Mouse (Mus musculus) mouse trophoblast stem cell (cell line): ENCODE results near the gene Edem1.

Experiments
- in situ Hi-C, 2 experiments: fragments of 300-500 bp; cut with MseI, MboI; formaldehyde crosslinking; loops; 2 replicates in 1 of 2; 3 replicates in 1 of 2; pipeline ENCODE4 v1.15.1; 2025

Gene Edem1

DNA sequence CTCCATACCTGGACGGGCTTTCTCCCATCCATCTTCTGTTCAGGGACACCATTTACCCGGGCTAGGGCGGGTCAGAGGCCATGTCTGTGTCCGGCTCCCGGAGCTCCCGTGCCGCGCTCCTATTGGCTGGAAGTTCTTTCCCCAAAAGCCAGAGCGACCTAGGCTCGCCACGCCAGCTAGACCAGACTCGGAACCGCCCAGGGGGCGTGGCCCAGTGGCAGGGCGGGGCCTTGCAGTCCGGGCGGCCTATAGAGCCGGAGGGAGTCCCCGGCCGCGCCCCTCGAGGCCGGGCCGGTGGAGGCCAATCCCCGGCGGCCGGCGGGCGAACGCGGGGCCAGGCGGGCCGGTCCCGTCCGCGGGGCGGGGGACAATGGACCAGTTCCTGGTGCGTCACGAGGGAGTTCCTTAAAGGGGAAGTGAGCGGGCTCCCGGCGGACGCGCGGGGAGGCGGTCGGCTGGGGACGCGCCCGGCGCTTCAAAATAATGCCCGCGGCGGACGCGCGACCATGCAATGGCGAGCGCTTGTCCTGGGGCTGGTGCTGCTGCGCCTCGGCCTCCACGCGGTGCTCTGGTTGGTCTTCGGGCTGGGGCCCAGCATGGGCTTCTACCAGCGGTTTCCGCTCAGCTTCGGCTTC is at the start of gene Edem1:
Gene Edem1, plus strand, starts transcription at position 408 of the 635 bp plus-strand sequence.
- in situ Hi-C loops: no loop called here

DNA sequence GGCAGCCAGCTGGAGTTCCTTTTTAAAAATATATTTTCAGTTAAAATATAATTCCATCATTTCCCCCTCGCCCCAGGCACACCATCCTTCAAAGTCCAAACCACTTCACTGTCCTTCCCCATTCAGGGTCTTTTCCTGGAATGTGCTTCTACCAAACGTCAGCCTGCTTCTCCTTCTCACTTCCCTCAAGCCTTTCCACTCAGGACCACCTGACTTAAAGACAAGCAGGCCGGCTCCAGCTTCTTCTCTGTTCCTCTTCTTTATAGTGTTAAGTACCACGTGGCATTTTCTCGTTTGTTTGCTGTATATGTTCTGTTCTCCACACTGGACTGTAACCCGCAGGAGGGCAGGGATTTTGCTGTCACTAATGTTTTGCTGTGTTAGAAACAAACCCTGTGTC is 46.6 kb upstream of the Edem1 start:
- in situ Hi-C loops: no loop called here

DNA sequence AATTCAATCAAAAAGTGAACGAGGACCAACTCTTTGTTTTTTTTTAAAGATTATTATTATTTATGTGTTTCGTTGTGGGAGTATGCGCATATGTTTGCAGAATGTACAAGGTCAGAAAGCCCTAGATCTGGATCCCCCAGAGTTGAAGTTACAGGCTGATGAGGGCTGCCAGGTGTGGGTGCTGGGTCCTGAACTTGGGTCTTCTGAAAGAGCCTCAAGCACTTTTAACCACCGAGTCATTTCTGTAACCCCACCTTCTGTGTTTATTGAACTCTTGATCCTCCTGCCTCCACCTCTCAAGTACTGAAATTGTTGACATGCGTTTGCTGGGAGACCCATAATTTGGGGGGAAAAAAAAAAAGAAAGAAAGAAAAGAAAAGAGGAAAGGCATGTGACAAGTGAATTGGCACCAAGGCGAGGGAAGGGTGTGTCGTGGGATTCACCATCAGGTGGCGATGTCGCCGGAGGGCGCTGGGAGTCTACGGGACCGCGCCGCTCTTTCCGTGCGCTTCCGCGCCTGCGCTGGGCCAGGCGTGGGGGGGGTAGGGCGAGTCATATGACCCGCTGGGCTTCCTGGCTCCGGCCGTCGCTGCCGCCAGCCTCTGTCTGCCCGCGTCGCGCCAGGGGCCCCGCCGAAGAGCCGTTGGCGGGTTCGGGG is 45.8 kb upstream of the Edem1 start, which contains the start of gene Arl8b:
Gene Arl8b, plus strand, starts transcription at position 574 of the 658 bp plus-strand sequence.
- in situ Hi-C loops: no loop called here

DNA sequence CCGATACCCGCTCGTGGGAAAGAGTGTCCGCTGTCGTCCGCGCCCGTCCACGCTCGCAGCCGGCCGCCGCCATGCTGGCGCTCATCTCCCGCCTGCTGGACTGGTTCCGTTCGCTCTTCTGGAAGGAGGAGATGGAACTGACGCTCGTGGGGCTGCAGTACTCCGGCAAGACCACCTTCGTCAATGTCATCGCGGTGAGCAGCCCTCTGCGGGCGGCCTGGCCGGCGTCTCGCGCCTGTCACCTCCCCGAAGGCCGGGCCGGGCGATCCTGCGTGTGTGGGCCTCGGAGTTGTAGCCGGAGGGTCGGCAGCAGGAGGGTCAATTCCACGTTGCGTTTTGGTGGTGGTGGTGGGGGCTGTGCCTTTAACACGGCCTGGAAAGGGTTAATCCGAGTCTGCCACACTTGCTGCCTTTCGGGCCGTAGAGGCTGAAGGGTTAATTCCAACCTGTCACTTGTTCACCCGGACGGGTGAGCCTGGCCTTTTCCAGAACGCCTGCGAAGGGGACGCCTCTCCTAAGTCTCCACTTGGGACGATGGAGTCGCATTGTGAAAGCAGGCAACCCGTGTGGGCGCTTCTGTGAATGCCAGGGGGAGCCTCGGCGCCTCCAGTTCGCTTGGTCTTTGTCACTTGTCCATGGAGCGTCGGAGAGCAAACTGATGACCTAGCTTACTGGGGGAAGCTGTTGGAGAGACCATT is 45.1 kb upstream of the Edem1 start:
- in situ Hi-C loops: no loop called here

DNA sequence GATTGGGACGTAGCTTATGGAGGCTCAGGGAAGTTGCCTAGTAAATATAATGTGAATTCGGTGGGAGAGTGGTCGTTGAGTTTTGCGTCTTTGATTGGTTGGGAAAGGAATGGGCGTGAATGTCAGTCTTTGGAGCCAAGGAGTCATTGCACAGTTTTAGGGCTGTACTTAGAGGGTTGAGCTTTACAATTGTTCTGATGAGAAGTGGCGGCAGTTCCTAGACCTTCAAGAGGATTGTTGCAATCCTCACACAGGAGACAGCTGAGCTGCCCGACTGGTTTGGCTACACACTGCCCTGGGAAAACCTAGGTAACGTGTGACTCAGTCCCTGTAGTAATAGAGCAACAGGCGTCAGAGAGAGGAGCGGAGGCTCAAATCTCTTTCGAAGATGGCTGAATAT is 44.4 kb upstream of the Edem1 start:
- in situ Hi-C loops: no loop called here

- in situ Hi-C loops: no loop called here
Observed at GRCm38 (mm10) chr6:108784796-108785195, 43.6 kb upstream of the Edem1 start.

DNA sequence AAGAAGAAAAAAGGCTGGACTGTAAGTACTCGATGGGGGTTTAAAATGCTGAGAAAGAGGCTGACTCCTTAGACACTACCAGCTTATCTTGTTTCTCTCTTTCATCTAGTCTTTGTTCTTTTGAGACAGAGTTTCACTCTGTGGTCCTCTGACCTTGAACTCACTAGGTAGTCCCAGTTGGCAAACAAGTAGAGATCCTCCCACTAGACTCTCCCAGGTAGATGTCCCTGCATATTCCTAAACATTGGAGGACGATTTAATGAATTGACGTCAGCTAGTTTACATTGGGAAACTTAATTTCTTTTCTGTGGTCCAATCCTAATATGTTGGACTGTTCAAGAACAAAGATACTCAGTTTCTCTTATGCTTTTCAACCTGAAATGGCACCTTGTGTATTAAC is 42.9 kb upstream of the Edem1 start:
- in situ Hi-C loops: no loop called here

GRCm38 (mm10) chr6:108791498-108791897 is 36.9 kb upstream of the Edem1 start:
- in situ Hi-C loops: no loop called here

- in situ Hi-C loops: no loop called here
Observed at GRCm38 (mm10) chr6:108795912-108796311, 32.5 kb upstream of the Edem1 start.

DNA sequence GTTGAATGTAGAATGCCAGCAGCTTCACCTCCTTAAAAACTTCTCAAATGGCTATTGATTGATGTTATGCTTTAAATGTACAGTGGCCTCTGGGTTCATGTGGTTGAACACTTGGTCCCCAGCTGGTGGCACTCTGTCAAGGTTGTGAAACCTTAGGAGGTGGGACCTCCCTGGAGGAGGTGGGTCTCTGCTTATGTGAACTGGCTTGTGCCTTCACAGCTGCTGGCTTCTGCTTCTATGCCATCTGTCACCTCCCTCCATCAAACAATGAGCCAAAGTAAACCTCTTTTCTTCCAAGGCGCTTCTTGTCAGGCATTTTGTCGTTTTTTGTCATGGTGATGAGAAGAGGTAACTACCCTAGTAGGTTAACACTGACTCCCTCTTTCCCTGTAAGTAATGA is 31.7 kb upstream of the Edem1 start:
- in situ Hi-C loops: no loop called here

DNA sequence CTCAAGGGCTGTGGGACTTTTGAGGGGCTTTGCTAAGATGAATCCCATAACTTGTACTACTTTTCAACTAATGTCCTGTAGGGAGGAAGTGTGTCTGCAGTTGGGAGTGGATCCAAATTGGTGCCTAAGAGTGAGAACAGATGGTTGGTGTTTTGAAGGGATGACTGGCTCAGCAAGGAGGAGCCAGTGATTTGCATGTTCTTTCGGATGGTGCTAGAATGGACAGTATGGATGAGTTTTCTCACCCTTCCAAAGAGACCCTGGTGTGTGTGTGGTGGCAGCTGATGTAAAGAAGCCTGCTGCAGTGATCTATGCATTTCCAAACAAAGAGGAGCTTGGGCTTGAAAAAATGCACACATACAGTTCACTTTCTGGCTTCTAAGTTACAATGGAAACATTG is 23.2 kb upstream of the Edem1 start:
- in situ Hi-C loops: no loop called here

GRCm38 (mm10) chr6:108805871-108806270 is 22.6 kb upstream of the Edem1 start:
- in situ Hi-C loops: no loop called here

- in situ Hi-C loops: no loop called here
Observed at GRCm38 (mm10) chr6:108807446-108807845, 21.0 kb upstream of the Edem1 start.

GRCm38 (mm10) chr6:108808786-108809185 is 19.7 kb upstream of the Edem1 start:
- in situ Hi-C loops: no loop called here

DNA sequence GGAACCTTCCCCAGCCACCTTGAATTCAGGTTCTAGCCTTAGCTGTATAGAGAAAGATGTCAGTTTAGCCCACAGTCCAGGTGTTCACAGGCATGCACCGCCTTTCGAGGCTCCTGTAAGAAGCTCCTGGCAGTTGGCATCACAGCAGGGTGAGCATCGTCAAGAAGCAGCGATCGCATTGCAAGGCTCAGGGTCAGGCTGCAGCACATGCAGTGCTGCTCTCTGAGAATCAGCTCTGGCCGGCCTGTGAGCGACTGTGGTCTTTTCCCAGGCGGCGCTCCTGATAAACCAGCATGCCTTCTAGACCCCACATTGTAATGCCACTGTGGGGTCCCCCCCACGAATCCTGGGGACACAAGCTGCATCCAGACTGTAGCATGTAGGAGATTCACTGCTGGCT is 18.2 kb upstream of the Edem1 start:
- in situ Hi-C loops: no loop called here

- in situ Hi-C loops: no loop called here
Observed at GRCm38 (mm10) chr6:108812134-108812533, 16.3 kb upstream of the Edem1 start.

DNA sequence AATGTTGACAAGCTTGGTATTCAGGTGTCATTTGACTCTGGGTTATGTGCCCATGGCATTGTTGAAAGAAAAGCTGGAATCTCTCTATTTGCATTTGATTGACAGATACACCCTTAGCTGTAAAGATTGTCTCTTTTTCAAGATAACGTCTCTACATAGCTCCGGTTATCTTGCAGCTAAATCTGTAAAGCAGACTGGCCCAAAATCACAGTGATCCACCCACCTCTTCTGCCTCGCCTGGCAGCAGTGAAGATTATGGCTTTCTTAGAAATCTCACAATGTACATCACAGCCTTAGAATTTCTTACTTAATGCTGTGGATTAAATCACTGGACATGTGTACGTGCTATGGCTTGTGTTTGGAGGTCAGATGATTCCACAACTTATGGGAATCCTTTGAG is 10.9 kb upstream of the Edem1 start:
- in situ Hi-C loops: no loop called here

DNA sequence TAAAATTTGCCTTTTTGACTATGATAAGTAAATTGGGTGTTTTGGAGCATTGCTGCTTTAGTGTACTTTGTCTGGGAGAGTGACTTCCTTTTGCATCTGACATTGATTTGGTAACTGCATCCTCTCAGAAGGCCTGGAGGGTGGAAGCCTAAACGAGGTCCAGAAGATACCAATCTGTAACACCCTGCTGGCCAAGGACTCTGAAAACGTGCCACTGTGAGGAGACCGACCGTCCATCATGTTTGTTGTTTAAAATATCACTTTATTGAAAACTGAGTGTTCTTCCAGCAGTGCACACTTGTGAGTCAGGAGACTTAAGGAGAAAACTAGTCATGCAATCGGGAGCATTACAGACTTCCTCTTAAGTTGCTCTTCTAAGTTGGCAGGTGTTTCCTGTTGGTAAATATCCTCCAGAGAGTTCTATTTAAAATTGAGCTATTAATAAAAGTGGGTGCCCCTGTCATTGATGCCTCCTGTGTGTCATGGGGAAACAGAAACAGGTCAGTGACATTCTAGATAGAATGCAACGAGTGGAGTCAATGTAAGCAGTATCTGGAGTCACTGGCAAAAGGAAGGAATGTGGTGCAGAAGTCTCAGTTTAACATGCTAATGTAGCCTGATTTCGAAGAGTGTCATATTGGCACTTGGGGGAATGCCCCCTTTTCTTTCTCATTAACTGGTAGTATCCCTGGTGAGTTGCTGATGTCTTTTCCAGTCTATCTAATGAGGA is 3.5 kb upstream of the Edem1 start:
- in situ Hi-C loops: no loop called here

DNA sequence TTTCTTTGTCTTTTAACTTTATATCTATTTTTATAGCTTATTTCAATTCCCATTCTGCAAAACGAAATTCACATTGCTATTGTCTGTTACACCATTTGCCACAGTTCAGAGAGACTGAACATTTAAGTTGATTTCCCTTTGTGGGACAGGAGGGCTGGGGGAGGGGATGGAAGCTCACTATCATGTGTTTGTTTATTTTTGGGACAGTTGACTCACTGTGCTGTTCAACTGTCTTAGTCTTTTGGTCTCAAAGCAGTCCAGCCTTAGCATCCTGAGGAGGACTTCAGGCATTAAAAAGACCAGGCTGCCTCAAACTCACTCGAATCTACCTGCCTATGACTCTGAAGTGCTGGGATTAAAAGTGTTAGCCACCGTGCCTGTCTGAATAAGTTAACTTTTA is 2.4 kb upstream of the Edem1 start:
- in situ Hi-C loops: no loop called here

DNA sequence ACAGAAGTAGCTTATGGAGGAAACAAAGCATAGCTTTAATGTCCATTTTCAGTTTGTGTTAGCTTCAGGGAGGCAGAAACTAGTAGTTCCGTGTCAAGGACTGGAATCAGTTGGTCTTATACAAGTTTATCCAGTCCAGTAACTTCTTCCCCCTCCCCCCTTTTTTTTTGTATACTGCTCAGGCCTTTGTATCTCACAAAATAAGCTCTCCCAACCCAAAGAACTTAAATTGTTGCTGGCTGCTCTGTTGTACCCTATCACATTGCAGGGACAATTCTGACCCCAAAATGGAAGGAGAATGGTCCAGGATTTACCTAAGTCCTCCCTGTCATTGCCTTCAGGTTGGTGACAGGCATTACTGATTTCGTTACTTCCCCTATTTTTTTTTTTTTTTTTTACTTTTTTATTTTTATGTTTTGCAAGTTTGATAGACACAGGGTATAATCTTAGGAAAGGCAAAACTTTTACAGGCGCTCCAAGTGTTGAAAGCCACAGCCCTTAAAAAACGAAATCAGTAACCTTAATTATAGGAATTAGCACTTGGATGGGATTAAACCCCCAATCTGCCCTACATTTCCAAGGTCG is 1.0 kb upstream of the Edem1 start:
- in situ Hi-C loops: no loop called here

DNA sequence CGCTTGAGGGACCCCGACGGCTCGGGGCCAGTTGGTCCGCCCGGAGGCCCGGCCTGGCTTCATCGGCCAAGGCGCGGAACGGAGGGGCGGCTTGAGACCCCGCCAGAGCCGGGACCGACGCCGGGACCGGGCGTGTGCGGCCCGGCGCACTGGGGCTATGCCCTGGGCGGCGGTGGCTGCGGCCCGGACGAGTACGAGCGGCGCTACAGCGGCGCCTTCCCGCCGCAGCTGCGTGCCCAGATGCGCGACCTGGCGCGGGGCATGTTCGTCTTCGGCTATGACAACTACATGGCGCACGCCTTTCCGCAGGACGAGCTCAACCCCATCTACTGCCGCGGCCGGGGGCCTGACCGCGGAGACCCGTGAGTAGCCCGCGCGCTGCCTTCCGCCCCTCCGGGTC is 431 bp downstream of the Edem1 start:
- in situ Hi-C loops: no loop called here
